Mouse (Mus musculus): ENCODE data around the gene Gng2. TPM values are rescaled to one million over a fixed set of nuclear protein-coding genes. Genes with fewer than 3 reads are reported as not detected.
A peak's percentile ranks its signal among the peaks of the same experiment; 100 is the strongest.

Gene Gng2
- total RNA-seq, 4 experiments from 2014 or later: 262 to 293 (median 273) TPM

DNA sequence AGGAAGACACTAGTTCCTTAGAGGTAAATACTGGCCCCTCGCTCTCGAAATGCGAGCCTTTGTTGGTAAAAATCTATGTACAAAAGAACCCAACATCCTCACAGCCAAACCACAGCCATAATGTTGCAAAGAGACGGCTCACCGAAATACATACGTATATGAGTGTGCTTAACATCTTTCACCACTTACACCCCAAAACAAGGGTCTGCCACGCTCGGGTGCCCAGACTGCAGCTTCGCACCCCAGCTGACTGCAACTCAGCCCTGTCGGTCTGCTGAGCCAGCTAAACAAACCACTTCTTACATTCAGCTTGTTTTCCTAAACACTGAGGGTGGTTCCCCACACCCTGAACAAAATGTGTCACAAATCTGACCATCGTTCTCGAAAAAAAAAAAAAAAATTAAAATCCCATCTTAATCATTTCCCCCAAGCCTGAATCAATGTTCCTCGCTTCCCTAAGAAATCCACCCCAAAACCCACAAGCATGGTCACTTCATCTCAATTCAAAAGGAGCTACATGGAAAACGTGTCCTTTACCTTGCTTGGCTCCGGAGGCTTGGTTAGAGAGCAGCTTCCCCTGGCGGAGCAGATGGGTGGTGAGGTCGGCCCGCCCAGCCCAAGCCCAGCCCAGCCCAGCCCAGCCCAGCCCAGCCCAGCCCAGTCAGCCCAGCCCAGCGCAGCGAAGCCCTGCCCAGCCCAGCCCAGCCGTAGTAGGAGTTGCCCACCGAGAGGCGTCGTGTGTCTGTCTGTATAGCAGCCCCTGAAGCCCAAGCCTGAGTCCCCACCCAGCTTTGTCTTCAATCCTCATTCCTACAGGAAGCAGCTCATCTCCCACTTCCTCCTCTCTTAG lies 781 bp downstream of the Gng2 start:
- peak; percentile 63 to 64 for DNase-seq (ENCODE audit: low spot score in 2 of 2)

DNA sequence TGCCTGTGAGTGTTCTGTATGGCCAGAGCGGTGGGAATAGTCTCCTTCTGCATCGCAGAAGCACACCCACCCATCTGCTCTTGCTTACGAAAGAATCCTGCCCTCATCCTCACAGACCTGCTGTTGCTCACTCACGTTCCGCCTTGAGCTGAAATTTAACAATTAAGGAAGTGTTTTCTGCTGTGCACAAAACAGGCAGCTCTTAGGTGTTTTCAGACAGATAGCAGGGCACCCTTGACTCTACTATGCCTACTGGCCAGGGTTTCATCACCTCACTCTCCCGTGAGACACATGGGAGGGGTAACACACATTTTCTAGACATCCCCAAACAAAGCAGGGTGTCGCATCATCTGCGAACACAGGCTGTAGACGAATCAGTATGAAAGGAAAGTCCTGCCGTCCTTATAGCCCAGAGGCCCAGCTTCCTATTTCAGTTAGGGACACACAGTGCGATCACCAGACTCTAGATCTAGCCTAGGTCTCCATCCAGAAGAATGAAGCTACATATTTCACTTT lies 2.4 kb downstream of the Gng2 start:
- DNase-seq (ENCODE audit: low spot score in 2 of 2): no peak

DNA sequence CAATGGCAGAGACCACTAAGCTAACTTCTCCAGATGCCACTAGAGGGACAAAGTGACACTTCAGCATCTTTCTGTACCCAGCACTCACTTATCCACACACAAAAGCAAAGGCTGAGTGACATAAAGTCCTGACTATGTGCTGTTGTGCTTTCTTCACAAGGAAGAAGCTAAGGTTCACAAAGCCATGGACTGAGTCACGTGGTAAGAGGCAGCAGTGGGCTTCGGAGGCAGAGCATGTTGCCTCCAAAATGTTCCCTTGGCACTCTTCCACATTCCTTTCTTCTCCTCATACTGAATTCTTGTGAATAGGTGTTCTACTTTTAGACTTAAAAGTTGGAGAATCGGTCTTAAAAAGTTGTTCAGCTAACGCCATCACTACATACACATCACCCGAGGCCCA lies 3.0 kb downstream of the Gng2 start:
- no peak for DNase-seq (ENCODE audit: low spot score in 2 of 2)

DNA sequence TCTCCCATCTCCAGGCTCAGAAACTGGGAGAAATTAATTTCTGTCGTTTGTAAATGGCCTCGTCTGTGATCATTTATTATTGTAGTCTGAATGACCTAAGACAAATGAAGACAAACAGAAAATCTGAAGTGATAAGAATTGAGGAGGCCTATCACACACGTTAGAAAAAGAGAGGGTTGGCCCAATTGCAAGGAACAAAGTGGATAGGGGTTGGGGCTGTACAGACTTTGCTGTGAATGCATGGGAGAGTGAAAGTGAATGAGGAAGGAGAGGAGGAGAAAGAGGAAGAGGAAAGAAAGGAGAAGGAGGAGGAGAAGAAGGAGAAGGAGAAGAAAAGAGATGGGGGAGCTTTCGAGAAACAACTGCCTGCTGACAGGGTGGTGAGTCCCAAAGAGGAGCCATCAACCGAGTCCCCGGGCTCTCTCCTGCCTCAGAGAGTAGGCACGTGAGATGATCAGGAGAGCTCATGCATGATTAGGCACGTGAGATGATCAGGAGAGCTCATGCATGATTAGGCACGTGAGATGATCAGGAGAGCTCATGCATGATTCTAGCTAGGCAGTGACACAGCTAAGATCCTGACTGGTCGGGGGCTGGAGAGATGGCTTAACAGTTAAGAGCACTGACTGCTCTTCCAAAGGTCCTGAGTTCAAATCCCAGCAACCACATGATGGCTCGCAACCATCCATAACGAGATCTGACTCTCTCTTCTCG lies 5.0 kb downstream of the Gng2 start:
- no peak for DNase-seq (ENCODE audit: low spot score in 2 of 2)

DNA sequence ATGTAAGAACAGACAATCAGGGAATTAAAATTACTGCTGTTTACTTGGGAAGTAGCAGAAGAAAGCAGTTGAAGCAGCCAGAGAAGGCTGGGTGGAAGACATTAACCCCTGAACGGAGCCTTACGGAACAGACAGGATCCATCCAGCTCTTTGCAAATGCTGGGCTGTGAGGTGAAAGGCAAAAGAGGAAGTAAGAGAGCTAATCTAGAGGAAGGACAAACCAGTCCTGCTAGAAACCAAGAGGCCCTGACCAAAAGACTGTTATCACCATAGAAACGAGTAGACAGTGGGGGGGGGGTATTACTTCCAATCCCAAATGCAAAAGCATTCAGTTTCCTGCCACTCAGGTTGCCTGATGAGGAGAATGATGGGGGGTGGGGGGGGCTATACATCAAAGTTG lies 6.6 kb downstream of the Gng2 start:
- no peak for DNase-seq (ENCODE audit: low spot score in 2 of 2)

DNA sequence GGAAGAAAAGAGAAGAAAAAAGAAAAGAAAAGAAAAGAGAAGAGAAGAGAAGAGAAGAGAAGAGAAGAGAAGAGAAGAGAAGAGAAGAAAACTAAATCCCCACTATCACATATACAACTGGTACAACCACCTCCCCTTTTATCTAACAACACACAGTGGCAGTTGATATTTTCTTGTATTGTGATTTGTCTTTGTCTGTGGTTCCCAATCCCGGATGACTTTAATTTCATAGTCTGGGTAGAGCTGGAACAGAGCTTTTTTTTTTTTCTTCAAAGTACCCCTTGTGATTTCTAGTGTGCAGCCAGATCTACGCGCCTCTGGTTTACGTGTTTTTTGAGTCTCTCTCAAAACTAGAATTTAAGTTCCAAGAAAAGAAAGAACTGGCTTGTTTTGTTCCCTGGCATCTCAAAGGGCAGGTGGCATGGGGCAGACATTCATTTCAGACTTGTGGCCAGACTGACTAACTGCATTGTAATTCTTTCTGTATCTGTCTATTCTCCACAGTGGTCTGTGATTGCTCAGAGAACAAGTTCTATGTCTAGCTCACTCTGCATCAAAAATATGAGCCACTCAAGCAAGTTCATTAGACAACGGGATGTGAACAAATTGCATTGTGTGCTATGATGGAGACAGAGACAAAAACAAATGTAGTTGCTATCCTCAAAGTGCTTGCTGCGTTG lies 7.2 kb downstream of the Gng2 start:
- DNase-seq (ENCODE audit: low spot score in 2 of 2): no peak

DNA sequence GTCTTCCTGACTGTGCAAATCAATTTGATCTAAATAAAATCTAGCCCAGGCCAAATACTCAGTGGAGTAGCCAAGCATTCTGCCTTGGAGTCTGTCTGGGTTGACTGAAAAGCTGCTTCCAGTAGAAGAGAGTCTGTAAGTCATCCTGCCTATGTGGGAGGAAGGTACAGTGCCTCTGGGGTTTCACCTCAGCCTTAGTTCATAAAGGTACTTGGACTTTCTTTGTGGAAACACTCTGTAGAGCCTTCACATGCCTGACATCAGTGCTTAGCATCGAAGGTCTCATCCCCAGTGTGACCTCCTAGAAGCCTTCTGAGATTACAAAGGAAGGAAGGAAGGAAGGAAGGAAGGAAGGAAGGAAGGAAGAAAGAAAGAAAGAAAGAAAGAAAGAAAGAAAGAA lies 7.9 kb downstream of the Gng2 start:
- no peak for DNase-seq (ENCODE audit: low spot score in 2 of 2)

DNA sequence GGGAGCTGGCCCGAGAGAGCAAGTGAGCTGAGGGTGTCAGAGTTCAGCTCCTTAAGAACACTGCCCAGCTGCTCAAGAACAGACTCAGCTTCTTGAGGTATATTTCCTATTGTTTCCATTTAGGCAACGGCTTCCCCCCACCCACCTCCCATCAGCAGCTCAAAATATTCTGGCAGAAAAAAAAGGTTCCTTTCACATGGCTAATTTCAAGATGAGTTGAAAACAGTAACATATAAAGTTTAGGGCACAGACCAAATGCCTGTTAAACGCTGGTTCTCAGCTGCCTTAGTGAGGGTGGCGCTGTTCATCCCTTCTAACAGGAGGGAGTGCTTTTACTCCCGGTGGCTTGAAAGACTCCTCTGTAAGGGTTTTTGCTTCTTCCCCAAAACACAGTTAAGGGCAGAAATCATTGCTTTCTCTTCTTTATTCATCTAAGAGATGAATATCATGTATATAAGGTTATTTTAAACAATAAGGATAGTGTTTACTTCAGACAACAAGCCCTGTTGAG lies 8.4 kb downstream of the Gng2 start:
- no peak for DNase-seq (ENCODE audit: low spot score in 2 of 2)

DNA sequence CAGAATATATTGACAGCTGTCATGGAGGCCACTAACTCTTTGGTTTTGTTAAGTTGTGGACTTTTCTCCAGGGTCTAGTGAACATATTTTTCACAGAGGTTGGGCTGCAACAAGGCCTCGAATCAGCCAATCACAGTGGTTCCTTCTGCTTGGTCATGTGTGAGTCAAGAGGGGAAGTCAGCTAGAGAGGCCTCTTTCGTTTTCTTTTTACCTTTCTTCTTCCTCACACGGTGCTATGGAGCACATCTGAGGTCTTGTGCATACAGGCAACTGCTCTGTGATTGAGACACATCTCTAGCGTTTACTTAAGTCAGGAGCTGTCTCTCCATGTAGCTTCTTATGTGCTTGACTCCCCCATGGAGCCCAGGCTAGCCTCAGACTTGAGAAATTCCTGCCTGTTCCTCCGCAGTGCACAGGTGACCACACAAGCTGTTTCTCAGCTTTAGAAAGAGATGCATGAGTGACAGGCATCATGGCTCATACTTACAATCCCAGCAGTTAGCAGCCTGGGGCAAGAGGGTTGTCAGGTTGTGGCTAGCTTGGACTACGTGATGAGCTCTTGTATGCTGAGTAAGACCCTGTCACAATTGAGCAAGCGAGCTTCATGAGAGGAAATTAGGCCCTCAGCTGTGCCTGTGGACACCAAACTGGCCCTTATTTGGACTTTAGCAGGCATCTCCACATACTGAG lies 9.0 kb downstream of the Gng2 start:
- DNase-seq (ENCODE audit: low spot score in 2 of 2): no peak

DNA sequence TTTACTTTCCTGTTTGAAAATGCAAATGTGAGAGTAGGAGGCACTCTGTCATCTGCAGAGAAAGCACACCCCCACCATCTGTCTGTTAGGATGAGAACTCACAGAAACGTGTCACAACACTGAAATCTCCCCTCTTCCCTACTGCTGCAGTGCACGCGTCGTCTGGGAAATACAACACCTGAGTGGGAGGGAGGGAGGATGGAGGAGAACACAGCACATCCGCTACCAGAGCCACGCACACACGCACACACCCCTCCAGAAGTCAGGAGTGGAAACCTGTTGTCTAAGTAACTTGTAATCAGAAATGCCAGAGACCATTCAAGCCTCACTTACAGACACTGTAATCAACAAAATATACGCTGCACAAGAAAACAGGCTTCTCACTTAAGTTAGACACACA lies 9.9 kb downstream of the Gng2 start:
- DNase-seq (ENCODE audit: low spot score in 2 of 2): no peak

DNA sequence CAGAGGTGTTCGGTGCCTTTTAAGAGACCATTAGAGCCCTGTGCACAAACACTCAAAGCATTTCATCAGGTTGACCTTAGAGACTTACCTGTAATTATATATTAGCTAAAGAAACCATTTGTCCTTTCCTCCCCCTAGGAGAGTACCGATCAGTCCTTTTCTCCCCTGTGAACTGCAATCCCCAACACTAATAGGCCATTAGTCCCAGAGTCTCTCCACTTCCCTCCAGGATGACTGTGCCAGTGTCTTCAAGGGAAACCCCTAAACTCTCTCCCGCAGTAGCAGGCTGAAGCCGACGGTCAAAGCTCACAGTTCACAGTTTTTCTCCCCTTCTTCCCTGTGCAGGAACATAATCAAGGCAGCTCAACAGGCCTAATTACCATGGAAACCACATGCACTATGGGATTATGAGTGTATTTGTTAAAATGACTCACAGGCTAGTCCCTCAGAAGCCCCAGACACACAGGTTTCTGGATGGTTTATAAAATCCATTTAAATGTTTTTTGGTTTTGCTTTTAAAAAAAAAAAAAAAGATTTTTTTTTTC lies 13.4 kb downstream of the Gng2 start:
- no peak for DNase-seq (ENCODE audit: low spot score in 2 of 2)

DNA sequence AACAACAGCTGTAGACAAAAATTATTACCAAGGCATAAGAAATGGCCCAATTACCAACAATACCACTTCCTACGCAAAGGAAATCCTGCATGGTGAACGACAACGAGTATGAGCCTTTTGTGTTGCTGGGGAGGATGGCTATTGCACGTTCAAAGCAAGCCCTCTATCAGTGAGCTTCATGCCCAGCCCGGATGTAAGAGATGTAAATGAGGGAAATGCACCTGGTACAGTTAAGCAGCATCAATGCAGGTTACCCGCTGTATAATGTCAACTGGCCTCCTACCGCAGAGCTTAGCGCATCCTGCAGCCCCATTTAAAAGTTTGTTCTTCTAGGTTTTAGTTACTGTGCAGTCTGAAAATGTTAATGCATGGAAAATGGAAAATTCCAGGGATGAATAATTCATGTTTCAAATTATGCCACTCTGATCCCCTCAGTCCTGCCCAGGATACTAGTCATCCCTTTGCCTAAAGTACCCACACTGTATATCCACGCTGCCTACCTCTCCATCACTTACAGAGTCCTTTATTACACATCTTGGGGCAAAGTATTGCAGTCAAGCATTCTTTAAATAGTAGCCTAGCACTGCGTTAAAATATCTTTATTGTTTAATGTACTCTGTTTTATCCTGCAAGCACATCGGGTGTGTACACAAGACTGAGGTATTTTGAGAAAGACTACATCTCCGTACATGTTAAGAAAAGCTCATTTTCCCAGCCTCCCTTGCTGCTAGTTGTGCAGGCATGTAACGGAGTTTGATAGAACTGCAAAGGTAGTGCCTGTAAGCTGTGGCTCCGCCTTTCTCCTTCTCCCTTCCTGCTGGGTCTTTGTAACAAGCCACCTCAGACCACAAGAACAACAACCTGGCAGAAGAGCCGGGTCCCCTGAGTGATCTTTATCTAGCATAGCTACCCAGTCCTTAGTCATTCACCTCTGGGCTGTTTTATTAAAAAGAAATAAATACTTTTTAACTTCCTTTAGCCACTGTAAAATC lies 15.2 kb downstream of the Gng2 start:
- no peak for DNase-seq (ENCODE audit: low spot score in 2 of 2)

DNA sequence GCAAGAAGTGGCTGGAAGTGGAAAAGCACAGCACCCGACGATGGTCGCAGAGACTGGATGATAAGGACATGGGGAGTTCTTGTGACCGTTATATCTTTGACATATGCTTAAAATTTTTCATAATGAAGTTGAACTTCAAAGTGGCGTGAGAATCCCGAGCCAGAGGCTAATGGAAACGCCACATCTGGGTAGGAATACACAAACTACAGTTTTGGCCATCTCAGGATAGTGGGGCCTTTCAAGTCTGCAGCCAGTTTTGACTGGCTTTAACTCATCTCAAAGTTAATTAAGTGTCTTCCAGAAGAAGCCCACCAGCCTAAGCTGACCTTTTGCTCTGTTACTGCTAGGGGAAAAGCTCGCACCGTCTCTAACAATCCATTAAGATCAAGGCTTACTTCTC lies 17.6 kb downstream of the Gng2 start:
- DNase-seq (ENCODE audit: low spot score in 2 of 2): no peak

DNA sequence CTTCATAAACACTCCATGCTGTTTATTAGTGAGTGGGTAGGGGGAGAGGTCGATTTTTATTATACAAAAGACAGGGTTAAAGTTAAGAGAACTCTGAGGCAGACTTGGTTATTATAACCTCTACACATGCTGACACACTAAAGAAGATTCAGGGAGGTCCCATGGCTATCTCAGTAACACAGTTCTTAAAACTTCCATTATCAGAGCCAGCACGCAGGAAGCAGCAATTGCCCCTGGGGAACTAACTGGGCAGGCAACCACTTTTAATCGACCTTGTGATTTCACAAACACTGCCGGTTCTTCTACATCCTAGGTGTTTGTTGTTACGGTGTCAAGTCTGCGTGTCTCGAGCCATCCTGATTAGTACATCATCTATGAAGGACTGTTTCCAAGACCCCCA lies 22.4 kb downstream of the Gng2 start:
- DNase-seq (ENCODE audit: low spot score in 2 of 2): no peak

DNA sequence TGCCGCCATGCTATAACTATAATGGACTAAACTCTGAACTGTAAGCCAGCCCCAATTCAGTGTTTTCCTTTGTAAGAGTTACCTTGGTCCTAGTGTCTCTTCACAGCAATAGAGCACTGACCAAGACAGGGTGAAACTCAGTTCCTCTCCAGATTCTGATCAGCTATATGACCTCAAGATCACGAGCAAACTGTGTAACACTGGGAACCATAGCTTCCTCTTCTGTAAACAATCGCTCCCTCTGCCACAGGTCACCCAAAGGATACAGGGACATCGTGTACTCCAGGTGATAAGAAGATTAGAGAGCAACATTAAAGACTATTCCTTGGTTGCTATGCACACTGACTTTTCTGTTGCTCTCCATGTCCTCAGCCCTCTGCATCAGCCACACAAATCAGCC lies 26.6 kb downstream of the Gng2 start:
- DNase-seq (ENCODE audit: low spot score in 2 of 2): no peak

DNA sequence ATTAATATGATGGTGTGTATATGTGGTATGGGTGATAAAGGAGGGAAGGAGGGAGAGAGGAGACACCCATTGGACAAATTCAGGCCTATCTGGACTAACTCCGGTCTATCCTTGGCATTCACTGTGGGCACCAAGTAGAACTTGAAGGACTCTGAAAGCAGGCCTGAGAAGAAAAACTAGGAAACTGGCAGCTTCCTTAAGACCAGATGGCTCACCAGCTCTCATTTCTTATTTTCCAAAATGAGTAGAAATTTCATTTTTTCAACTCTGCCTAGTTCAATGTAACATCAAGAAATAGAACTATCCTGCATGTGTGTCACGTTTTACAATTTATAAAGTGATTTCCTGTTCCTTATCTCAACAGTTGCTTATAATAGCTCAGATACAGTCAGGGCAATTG lies 28.0 kb downstream of the Gng2 start:
- DNase-seq (ENCODE audit: low spot score in 2 of 2): no peak

DNA sequence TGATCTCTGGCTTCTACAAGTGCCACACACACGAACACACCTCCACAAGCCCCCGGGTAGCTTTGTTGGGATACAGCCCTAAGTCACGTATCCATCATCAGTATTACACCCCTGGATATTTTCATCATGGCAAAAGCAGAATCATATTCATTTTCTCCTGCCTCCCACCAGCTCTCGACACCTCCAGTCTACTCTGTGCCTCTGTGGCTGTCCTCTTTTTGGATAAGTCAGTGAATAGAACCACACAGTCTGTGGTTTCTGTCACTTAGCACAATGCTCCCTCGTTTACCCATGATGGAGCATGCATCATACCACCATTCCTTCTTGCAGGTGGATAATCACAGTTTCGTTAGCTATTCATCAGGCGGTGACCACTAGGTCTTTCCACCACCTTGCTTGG lies 31.2 kb downstream of the Gng2 start:
- no peak for DNase-seq (ENCODE audit: low spot score in 2 of 2)

DNA sequence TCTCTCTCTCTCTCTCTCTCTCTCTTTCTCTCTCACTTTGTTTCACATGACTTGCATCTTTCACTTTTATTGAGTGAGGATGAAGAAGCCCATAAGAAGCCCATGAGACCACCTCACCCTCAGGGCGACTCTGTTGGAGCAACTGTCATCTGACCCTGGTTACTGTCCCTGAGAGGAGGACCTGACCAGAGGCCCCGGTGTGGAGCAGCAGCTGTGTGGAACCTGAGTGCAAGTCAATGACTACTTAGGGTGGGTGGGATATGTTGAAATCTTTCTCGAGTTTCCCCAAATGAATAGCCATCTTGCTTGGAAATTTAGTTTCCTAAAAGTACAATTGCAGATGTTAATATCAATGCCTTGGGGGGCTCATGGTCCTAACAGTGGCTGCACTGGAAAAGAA lies 34.7 kb downstream of the Gng2 start:
- no peak for DNase-seq (ENCODE audit: low spot score in 2 of 2)

DNA sequence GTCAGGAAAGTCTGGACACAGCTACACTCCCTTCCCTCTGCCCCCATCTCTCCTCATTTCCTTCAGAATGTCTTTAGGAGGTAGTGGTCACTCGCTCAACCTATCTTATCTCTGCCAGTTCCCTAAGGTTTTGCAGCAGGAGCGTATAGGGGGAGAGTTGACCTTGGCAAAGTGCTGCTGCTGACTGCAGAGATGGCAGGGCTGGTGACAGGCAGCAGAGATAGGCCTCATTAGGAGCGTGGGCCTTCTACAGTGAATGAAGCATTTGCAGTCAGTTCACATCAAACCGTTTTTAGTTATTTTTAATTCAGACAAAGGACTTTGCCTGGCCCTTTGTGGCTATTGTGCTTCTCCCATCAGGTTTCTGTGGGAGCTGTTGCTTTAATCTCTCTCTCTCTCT lies 35.1 kb downstream of the Gng2 start:
- no peak for DNase-seq (ENCODE audit: low spot score in 2 of 2)

DNA sequence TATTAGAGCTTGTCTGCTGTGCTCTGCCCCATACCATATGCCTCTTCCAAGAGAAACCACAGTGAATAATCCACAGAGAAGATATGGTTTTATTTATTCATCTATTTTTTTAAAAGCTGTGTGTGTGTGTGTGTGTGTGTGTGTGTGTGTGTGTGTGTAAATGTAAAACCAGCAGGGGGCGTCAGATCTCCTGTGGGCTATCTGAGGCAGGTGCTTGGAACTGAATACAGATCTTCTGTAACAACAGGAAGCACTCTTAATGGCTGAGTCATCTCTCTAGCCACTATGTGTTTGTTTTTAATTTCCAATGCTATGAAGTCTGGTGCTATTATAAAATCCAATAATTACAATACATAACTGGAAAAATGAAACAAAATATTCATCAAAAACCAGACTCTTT lies 37.4 kb downstream of the Gng2 start:
- DNase-seq (ENCODE audit: low spot score in 2 of 2): no peak
